Mouse (Mus musculus) midbrain, embryonic 15.5 days (tissue): ENCODE measurements at regions not wholly inside any gene's neighbourhood (a gene's known extent, or its start where the extent isn't known, plus 50 kb on each side); places are given as distances from the start of the nearest gene placed in this dataset.

Experiments used
- ATAC-seq: fragments of 200-750 bp; cut with Nextera tagmentation; replicated peaks from 2 replicates; pipeline ENCODE4 v1.8.0; 2017; ENCODE audit warnings: moderate TSS enrichment
- H3K27ac ChIP-seq: fragments of 300-500 bp; sonication (generic); 2 replicates; pipeline ENCODE4 v1.5.1; 2015; ENCODE audit warnings: mild to moderate bottlenecking, inconsistent platforms
- H3K27me3 ChIP-seq: fragments of 300-500 bp; sonication (generic); replicated peaks from 2 replicates; pipeline ENCODE4 v1.6.1; 2015; ENCODE audit warnings: inconsistent platforms
- H3K36me3 ChIP-seq: fragments of 300-500 bp; sonication (generic); replicated peaks from 2 replicates; pipeline ENCODE4 v1.6.1; 2015; ENCODE audit warnings: inconsistent platforms
- H3K4me1 ChIP-seq: fragments of 300-500 bp; sonication (generic); 2 replicates; pipeline ENCODE4 v1.6.1; 2015; ENCODE audit warnings: inconsistent platforms
- H3K4me2 ChIP-seq: fragments of 300-500 bp; sonication (generic); 2 replicates; pipeline ENCODE4 v1.6.1; 2015; ENCODE audit warnings: inconsistent platforms, mild to moderate bottlenecking, moderate library complexity
- H3K4me3 ChIP-seq: fragments of 300-500 bp; sonication (generic); 2 replicates; pipeline ENCODE4 v1.5.1; 2015; ENCODE audit warnings: mild to moderate bottlenecking, inconsistent platforms
- H3K9ac ChIP-seq: fragments of 300-500 bp; sonication (generic); 2 replicates; pipeline ENCODE4 v1.6.1; 2015; ENCODE audit warnings: mild to moderate bottlenecking, inconsistent platforms
- H3K9me3 ChIP-seq: fragments of 300-500 bp; sonication (generic); 2 replicates; pipeline ENCODE4 v1.6.1; 2016; ENCODE audit warnings: inconsistent platforms
- WGBS: fragments of 180-500 bp; shearing (Covaris S2); methylation state at CpG from one replicate; pipeline ENCODE4 v1.1.7; 2015; ENCODE audit warnings: mixed read lengths; 5-methylcytosine and 5-hydroxymethylcytosine counted together

GRCm38 (mm10) chr8:90692516-90692915 is 124.7 kb downstream of the Gm19935 start:
- 86% methylated on average over 3 of the region's 3 CpGs for WGBS
- ATAC-seq: no peak
- Histone ChIP-seq H3K9me3 (no peaks in the 10 kb centered on the region), H3K27me3 (no peaks in the 10 kb centered on the region), H3K4me1 (no peaks in the 10 kb centered on the region), H3K9ac (no peak overlapping the region), H3K27ac (no peak overlapping the region), H3K36me3 (no peaks in the 10 kb centered on the region), H3K4me3 (no peak overlapping the region), H3K4me2 (no peak overlapping the region)

- H3K36me3 ChIP-seq: no peaks in the 10 kb centered on the region
- no peak for ATAC-seq
- H3K9ac ChIP-seq: no peak overlapping the region
- no peak overlapping the region for H3K4me2 ChIP-seq
- WGBS: 93% methylated on average over 2 of the region's 2 CpGs
- no peaks in the 10 kb centered on the region for H3K4me1 ChIP-seq
- no peaks in the 10 kb centered on the region for H3K9me3 ChIP-seq
- no peak overlapping the region for H3K27ac ChIP-seq
- no peak overlapping the region for H3K4me3 ChIP-seq
- H3K27me3 ChIP-seq: no peaks in the 10 kb centered on the region
These were observed 132.1 kb downstream of the Gm19935 start for GRCm38 (mm10) chr8:90685076-90685475.

- WGBS: under 1% methylated on average over 14 of the region's 14 CpGs
- Histone ChIP-seq H3K4me2 (peak overlapping the region; percentile 47), H3K36me3 (no peaks in the 10 kb centered on the region), H3K27me3 (no peaks in the 10 kb centered on the region), H3K4me3 (peak overlapping the region; percentile 20), H3K9ac (peak overlapping the region; percentile 18), H3K9me3 (no peaks in the 10 kb centered on the region), H3K4me1 (peaks cover 23% of the 10 kb centered on the region), H3K27ac (peak overlapping the region; percentile 83)
- peak; percentile 77 for ATAC-seq
These were observed 146.6 kb downstream of the Gm19935 start for GRCm38 (mm10) chr8:90670471-90671057.

GRCm38 (mm10) chr8:90669396-90669795 is 147.8 kb downstream of the Gm19935 start:
- no peak overlapping the region for H3K9ac ChIP-seq
- H3K4me2 ChIP-seq: no peak overlapping the region
- H3K4me3 ChIP-seq: no peak overlapping the region
- WGBS: 15% methylated on average over 9 of the region's 9 CpGs
- no peak for ATAC-seq
- H3K27ac ChIP-seq: peak overlapping the region; percentile 83
- no peaks in the 10 kb centered on the region for H3K36me3 ChIP-seq
- H3K9me3 ChIP-seq: no peaks in the 10 kb centered on the region
- no peaks in the 10 kb centered on the region for H3K27me3 ChIP-seq
- peaks cover 23% of the 10 kb centered on the region for H3K4me1 ChIP-seq

- Histone ChIP-seq H3K4me1 (peaks cover 24% of the 10 kb centered on the region), H3K4me2 (no peak overlapping the region), H3K36me3 (no peaks in the 10 kb centered on the region), H3K27ac (0 out of 2 replicates have a peak overlapping the region, but pooled peaks have one; percentile 21), H3K4me3 (no peak overlapping the region), H3K27me3 (no peaks in the 10 kb centered on the region), H3K9ac (no peak overlapping the region), H3K9me3 (no peaks in the 10 kb centered on the region)
- WGBS: 8% methylated on average over 3 of the region's 3 CpGs
- ATAC-seq: 0 out of 2 replicates have a peak, but pooled peaks have one; percentile 24
These were observed 158.1 kb downstream of the Gm19935 start for GRCm38 (mm10) chr8:90659066-90659465.

- no peaks in the 10 kb centered on the region for H3K9me3 ChIP-seq
- no peaks in the 10 kb centered on the region for H3K27me3 ChIP-seq
- 5% methylated on average over 7 of the region's 7 CpGs for WGBS
- no peaks in the 10 kb centered on the region for H3K36me3 ChIP-seq
- no peak overlapping the region for H3K9ac ChIP-seq
- peak overlapping the region; percentile 38 for H3K4me2 ChIP-seq
- peak; percentile 54; the same call in 1 of the 2 replicates for ATAC-seq
- H3K27ac ChIP-seq: peak overlapping the region; percentile 74
- H3K4me3 ChIP-seq: no peak overlapping the region
- peaks cover 24% of the 10 kb centered on the region for H3K4me1 ChIP-seq
These were observed 159.5 kb downstream of the Gm19935 start for GRCm38 (mm10) chr8:90657641-90658051.

- H3K27ac ChIP-seq: peak overlapping the region; percentile 74
- H3K4me3 ChIP-seq: no peak overlapping the region
- H3K27me3 ChIP-seq: no peaks in the 10 kb centered on the region
- H3K4me2 ChIP-seq: peak overlapping the region; percentile 38
- H3K9ac ChIP-seq: no peak overlapping the region
- WGBS: 9% methylated on average over 5 of the region's 5 CpGs
- ATAC-seq: no peak
- H3K9me3 ChIP-seq: no peaks in the 10 kb centered on the region
- no peaks in the 10 kb centered on the region for H3K36me3 ChIP-seq
- H3K4me1 ChIP-seq: peaks cover 24% of the 10 kb centered on the region
These were observed 160.1 kb downstream of the Gm19935 start for GRCm38 (mm10) chr8:90657116-90657515.

- H3K27ac ChIP-seq: peak overlapping the region; percentile 74; the same call in 1 of the 2 replicates
- H3K4me1 ChIP-seq: peaks cover 24% of the 10 kb centered on the region
- H3K4me2 ChIP-seq: peak overlapping the region; percentile 38; the same call in 1 of the 2 replicates
- H3K36me3 ChIP-seq: no peaks in the 10 kb centered on the region
- H3K9me3 ChIP-seq: no peaks in the 10 kb centered on the region
- no peak overlapping the region for H3K4me3 ChIP-seq
- no peaks in the 10 kb centered on the region for H3K27me3 ChIP-seq
- WGBS: 36% methylated on average over 5 of the region's 5 CpGs
- H3K9ac ChIP-seq: no peak overlapping the region
- ATAC-seq: no peak
These were observed 160.6 kb downstream of the Gm19935 start for GRCm38 (mm10) chr8:90656436-90657090.

- Histone ChIP-seq H3K4me3 (no peak overlapping the region), H3K9me3 (no peaks in the 10 kb centered on the region), H3K27me3 (no peaks in the 10 kb centered on the region), H3K36me3 (no peaks in the 10 kb centered on the region), H3K4me2 (no peak overlapping the region), H3K9ac (no peak overlapping the region), H3K27ac (no peak overlapping the region), H3K4me1 (peaks cover 24% of the 10 kb centered on the region)
- WGBS: 79% methylated on average over 2 of the region's 2 CpGs
- no peak for ATAC-seq
These were observed 162.4 kb downstream of the Gm19935 start for GRCm38 (mm10) chr8:90654786-90655185.

- no peak overlapping the region for H3K4me2 ChIP-seq
- H3K9ac ChIP-seq: no peak overlapping the region
- 0 out of 2 replicates have a peak, but pooled peaks cover 6% of the 10 kb centered on the region for H3K4me1 ChIP-seq
- WGBS: 23% methylated on average over 6 of the region's 6 CpGs
- H3K27ac ChIP-seq: no peak overlapping the region
- no peak overlapping the region for H3K4me3 ChIP-seq
- H3K36me3 ChIP-seq: no peaks in the 10 kb centered on the region
- no peaks in the 10 kb centered on the region for H3K27me3 ChIP-seq
- peak; percentile 45; the same call in 1 of the 2 replicates for ATAC-seq
- no peaks in the 10 kb centered on the region for H3K9me3 ChIP-seq
These were observed 174.8 kb downstream of the Gm19935 start for GRCm38 (mm10) chr8:90642392-90642791.

- no peaks in the 10 kb centered on the region for H3K4me1 ChIP-seq
- WGBS: 69% methylated on average over 7 of the region's 7 CpGs
- no peaks in the 10 kb centered on the region for H3K36me3 ChIP-seq
- ATAC-seq: no peak
- H3K9ac ChIP-seq: no peak overlapping the region
- H3K9me3 ChIP-seq: no peaks in the 10 kb centered on the region
- H3K4me3 ChIP-seq: no peak overlapping the region
- no peak overlapping the region for H3K27ac ChIP-seq
- no peaks in the 10 kb centered on the region for H3K27me3 ChIP-seq
- no peak overlapping the region for H3K4me2 ChIP-seq
These were observed 180.4 kb downstream of the Gm19935 start for GRCm38 (mm10) chr8:90636770-90637169.

GRCm38 (mm10) chr8:90635766-90636492 is 181.3 kb downstream of the Gm19935 start:
- Histone ChIP-seq H3K36me3 (no peaks in the 10 kb centered on the region), H3K4me3 (no peak overlapping the region), H3K27me3 (no peaks in the 10 kb centered on the region), H3K4me2 (no peak overlapping the region), H3K4me1 (no peaks in the 10 kb centered on the region), H3K27ac (no peak overlapping the region), H3K9ac (no peak overlapping the region), H3K9me3 (no peaks in the 10 kb centered on the region)
- no peak for ATAC-seq
- WGBS: 42% methylated on average over 7 of the region's 7 CpGs
